Mouse (Mus musculus): Measurements from ENCODE around the gene Tnfrsf25. TPM values are rescaled to one million over a fixed set of nuclear protein-coding genes. Genes with fewer than 3 reads are reported as not detected.

Gene Tnfrsf25
- polyA plus RNA-seq (2015; fragmentation: Nextera tagmentation; extraction: Ambion mirVana), result 0.97 and 1.5 TPM in 2 replicates

DNA sequence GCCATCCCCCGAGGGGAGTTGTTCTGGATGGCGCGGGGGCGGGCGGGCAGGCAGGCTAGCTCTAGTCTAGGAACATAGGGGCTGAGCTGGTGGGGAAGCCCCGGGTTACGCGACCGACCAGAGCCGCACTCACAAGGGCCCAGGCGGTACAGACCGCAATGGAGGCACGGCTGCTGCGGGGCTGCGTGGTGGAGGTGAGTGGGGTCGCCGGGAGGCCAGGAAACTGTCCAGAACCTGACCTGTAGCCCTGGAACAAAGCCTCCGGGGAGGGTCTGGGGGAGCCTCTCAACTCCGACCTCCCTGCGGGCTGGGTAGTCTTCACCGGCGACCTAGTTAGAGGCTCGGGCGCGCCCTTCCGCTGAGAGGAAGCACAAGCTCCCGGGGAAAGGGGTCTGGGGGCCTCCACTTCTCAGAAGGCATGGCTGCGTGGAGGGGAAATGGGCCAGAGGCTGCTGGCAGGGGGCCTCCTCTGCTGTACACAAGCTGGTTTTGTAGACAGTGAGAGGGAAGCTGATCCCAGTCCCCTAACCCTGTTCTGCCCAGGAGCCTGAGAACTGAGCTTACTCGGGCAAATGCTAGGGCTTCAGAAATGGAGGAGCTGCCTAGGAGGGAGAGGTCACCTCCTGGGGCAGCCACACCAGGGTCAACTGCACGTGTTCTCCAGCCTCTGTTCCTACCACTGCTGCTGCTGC is at the start of gene Tnfrsf25:
Gene Tnfrsf25, plus strand, starts transcription at position 14 of the 692 bp plus-strand sequence.
- Histone ChIP-seq H3K4me2 (ENCODE audit: low read length) (no peak within 1 kb of the TSS), H3K9ac (replicated peaks; ENCODE audit: low read depth, low read length) (0 out of 2 replicates have a peak within 1 kb of the TSS, but pooled peaks have one; percentile 17)
- no peak for ATAC-seq

DNA sequence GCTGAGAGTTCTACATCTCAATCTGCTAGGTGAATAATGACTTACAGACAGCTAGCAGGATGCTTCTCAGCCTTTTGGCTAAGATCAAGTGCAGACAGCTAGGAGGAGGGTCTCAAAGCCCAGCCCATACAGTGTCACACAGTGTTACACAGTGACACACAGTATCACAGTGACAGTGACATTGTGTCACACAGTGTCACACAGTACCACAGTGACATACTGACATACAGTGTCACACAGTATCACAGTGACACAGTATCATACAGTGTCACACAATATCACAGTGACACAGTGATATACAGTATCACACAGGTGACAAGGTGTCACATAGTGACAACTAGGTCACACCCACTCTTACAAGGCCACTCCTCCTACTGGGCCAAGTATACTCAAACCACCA is 48.5 kb upstream of the Tnfrsf25 start:
- Histone ChIP-seq H3K27ac (ENCODE audit: low read length) (no peak overlapping the region), H3K4me1 (replicated peaks; ENCODE audit: control insufficient read depth, insufficient read depth, low read length) (no peaks in the 10 kb centered on the region), H3K9ac (replicated peaks; ENCODE audit: low read depth, low read length) (no peak overlapping the region), H3K4me3 (replicated peaks; ENCODE audit: low read length) (no peak overlapping the region), H3K27me3 (replicated peaks; ENCODE audit: control insufficient read depth, insufficient read depth, low read length) (no peaks in the 10 kb centered on the region), H3K36me3 (ENCODE audit: control insufficient read depth, insufficient read depth) (no peaks in the 10 kb centered on the region), H3K9me3 (ENCODE audit: control insufficient read depth, low read length) (no peaks in the 10 kb centered on the region), H3K4me2 (ENCODE audit: low read length) (no peak overlapping the region)
- no peak for ATAC-seq

More for the DNA sequence above, at the start of gene Tnfrsf25:
- Histone ChIP-seq H3K4me1 (replicated peaks; ENCODE audit: control insufficient read depth, insufficient read depth, low read length) (peaks cover 14% of the 10 kb centered on the region), H3K4me3 (replicated peaks; ENCODE audit: low read length) (no peak within 1 kb of the TSS), H3K36me3 (ENCODE audit: control insufficient read depth, insufficient read depth) (no peaks in the 10 kb centered on the region), H3K27ac (ENCODE audit: low read length) (no peak within 1 kb of the TSS), H3K9me3 (ENCODE audit: control insufficient read depth, low read length) (no peaks in the 10 kb centered on the region), H3K27me3 (replicated peaks; ENCODE audit: control insufficient read depth, insufficient read depth, low read length) (peaks cover 59% of the 10 kb centered on the region)
- 3% methylated on average over 30 of the region's 30 CpGs for WGBS

DNA sequence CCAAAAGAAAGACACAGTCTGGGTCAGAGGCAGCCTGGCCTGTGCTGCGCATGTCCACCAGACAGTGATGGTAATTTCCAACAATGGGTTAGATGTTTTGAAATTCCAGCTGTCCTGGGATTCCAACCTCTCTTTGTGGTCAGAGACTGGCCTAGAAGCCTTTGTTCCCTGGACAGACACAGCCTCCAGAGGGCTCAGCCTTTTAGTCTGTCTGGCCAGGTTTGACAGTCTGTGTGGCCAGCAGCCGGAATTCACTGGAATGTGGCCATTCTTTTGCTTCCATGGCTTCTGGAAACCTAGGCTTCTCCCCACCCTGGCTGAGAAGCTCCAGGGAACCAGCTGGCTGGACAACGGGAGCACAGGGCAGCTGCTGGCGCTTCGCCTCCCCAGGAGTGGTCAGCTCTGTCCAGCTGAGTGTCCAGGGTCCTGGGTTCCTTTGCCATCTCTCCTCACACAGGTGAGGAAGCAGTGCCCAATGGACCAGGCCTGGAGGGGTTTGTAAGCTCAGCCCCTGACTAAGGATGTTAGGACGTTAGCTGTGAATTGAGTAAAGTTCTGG is 47.5 kb upstream of the Tnfrsf25 start:
- no peaks in the 10 kb centered on the region for H3K36me3 ChIP-seq (ENCODE audit: control insufficient read depth, insufficient read depth)
- ATAC-seq, result no peak
- WGBS, result 76% methylated on average over 6 of the region's 6 CpGs
- H3K4me3 ChIP-seq (replicated peaks; ENCODE audit: low read length), result no peak overlapping the region
- no peaks in the 10 kb centered on the region; the same call in 1 of the 2 replicates for H3K4me1 ChIP-seq (replicated peaks; ENCODE audit: control insufficient read depth, insufficient read depth, low read length)
- no peak overlapping the region for H3K9ac ChIP-seq (replicated peaks; ENCODE audit: low read depth, low read length)
- H3K27ac ChIP-seq (ENCODE audit: low read length), result no peak overlapping the region
- H3K4me2 ChIP-seq (ENCODE audit: low read length), result no peak overlapping the region
- H3K9me3 ChIP-seq (ENCODE audit: control insufficient read depth, low read length), result no peaks in the 10 kb centered on the region
- H3K27me3 ChIP-seq (replicated peaks; ENCODE audit: control insufficient read depth, insufficient read depth, low read length), result no peaks in the 10 kb centered on the region

DNA sequence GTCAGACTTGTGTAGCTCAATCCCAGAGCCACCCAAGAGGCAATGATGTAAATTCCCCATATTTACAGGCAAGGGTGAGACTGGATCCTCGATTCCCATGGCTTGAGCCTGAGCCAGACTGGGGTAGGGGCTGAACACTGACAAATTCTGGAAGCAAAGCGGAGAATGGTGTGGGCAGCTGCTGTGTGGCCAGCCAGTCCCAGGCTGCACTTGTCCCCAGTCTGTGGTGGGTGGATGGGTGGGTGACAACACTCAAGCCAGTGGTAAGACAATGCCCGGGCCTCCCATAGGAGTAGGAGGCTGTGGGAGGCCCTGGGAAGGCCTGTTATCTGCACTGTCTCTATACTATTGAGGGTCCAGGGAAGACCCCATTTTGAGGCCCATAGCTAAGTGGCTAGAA is 46.5 kb upstream of the Tnfrsf25 start:
- no peak for ATAC-seq
- H3K9ac ChIP-seq (replicated peaks; ENCODE audit: low read depth, low read length), result no peak overlapping the region
- H3K36me3 ChIP-seq (ENCODE audit: control insufficient read depth, insufficient read depth), result no peaks in the 10 kb centered on the region
- 82% methylated on average over 3 of the region's 3 CpGs for WGBS
- no peak overlapping the region for H3K4me3 ChIP-seq (replicated peaks; ENCODE audit: low read length)
- no peaks in the 10 kb centered on the region; the same call in 1 of the 2 replicates for H3K4me1 ChIP-seq (replicated peaks; ENCODE audit: control insufficient read depth, insufficient read depth, low read length)
- no peaks in the 10 kb centered on the region for H3K27me3 ChIP-seq (replicated peaks; ENCODE audit: control insufficient read depth, insufficient read depth, low read length)
- no peaks in the 10 kb centered on the region for H3K9me3 ChIP-seq (ENCODE audit: control insufficient read depth, low read length)
- no peak overlapping the region for H3K27ac ChIP-seq (ENCODE audit: low read length)
- H3K4me2 ChIP-seq (ENCODE audit: low read length), result no peak overlapping the region

DNA sequence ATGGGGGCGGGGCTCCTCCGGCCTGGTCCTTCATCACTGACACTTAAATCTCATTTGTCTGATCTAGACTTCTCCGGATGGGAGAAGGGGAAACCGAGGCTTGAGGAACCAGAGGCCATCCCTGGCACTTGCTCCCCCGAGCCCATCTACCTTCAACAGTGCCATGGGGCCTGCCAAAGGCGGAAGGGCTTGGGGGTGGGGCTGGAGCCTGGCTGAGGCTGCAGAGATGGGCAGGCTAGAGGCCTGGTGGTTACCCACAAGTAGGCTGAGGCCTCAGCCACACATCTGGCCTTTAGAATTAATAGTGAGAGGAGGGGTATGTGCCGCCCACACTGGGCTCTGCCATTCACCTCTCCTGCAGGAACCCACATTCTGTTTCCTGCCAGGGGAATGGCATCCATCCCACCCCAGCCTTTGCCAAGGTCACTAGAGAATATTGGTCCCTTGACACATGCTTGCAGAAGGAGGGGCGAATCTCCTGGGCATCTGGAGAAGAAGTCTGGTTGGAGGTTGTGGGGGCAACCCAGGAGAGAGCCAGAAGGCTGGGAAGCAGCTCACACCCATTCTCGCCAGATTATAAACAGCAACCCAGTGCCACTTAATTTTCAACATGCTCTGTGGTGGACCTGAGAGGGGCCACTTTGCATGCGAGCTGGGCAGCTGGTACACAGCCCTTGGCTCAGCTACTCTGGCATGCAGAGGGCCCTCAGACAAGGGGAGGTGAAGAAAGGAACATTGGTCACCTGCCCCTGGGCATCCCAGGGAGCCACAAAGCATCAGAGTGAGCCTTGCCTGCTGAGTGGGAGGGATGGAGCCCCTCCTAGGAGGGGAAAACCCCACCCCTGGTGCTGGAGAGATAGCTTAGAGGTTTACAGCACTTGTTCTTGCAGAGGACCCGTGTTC is 45.0 kb upstream of the Tnfrsf25 start:
- ATAC-seq, result no peak
- no peaks in the 10 kb centered on the region for H3K27me3 ChIP-seq (replicated peaks; ENCODE audit: control insufficient read depth, insufficient read depth, low read length)

DNA sequence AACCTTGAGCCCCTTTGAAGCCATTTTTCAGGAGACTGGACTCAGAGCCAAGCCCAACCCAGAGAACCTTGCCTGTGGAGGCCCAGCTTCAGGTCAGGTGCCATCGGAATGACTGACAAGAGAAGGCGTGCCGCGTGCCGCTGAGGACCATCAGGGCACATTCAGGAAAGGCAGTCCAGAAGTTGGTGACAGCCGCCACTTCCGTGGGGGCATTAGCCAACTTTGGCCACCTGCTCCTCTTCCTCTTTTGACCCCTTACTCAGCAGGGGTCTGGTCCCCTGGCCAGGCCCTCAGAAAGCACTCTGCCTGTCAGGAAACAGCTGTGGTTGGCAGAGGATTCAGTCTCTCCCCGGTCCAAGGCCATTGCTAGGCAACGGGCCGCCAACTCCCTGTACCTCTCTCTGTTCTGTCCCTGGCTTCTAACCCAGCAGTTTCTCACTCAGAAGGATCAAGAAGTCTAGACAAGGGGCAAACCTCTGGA is 43.6 kb upstream of the Tnfrsf25 start, which contains the start of gene Plekhg5:
Gene Plekhg5, plus strand, starts transcription at position 378 of the 481 bp plus-strand sequence.
- no peak within 1 kb of the TSS for H3K4me2 ChIP-seq (ENCODE audit: low read length)
- no peaks in the 10 kb centered on the region for H3K9me3 ChIP-seq (ENCODE audit: control insufficient read depth, low read length)
- 61% methylated on average over 10 of the region's 10 CpGs for whole genome bisulfite sequencing
- no peak for ATAC-seq
- H3K4me3 ChIP-seq (replicated peaks; ENCODE audit: low read length), result no peak within 1 kb of the TSS
- H3K27ac ChIP-seq (ENCODE audit: low read length), result no peak within 1 kb of the TSS
- no peaks in the 10 kb centered on the region for H3K36me3 ChIP-seq (ENCODE audit: control insufficient read depth, insufficient read depth)
- no peaks in the 10 kb centered on the region; the same call in 1 of the 2 replicates for H3K4me1 ChIP-seq (replicated peaks; ENCODE audit: control insufficient read depth, insufficient read depth, low read length)
- H3K27me3 ChIP-seq (replicated peaks; ENCODE audit: control insufficient read depth, insufficient read depth, low read length), result no peaks in the 10 kb centered on the region
- H3K9ac ChIP-seq (replicated peaks; ENCODE audit: low read depth, low read length), result no peak within 1 kb of the TSS

More for the DNA sequence above, 45.0 kb upstream of the Tnfrsf25 start:
- Histone ChIP-seq H3K4me2 (ENCODE audit: low read length) (no peak overlapping the region), H3K4me3 (replicated peaks; ENCODE audit: low read length) (no peak overlapping the region), H3K27ac (ENCODE audit: low read length) (no peak overlapping the region), H3K36me3 (ENCODE audit: control insufficient read depth, insufficient read depth) (no peaks in the 10 kb centered on the region), H3K4me1 (replicated peaks; ENCODE audit: control insufficient read depth, insufficient read depth, low read length) (no peaks in the 10 kb centered on the region; the same call in 1 of the 2 replicates), H3K9ac (replicated peaks; ENCODE audit: low read depth, low read length) (no peak overlapping the region), H3K9me3 (ENCODE audit: control insufficient read depth, low read length) (no peaks in the 10 kb centered on the region)
- WGBS, result 75% methylated on average over 11 of the region's 11 CpGs

DNA sequence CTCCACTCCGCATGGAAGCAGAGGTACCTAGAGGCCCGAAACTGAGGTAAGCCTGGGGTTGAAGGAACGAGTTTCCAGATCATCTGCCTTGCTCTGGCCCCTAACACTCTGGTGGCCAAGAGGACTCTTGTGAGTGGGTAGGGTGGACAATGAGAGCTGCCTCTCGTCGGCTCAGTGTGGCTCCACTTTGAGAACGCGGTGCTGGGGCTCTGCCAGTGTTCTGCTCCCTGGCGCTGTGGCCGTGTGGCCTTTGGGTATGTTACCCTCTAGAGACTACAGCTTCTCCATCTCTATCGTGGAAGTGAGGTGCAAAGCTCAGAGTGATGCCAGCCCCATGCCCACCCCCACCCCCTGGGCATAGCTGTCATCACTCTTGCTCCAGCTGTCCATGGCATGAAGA is 43.1 kb upstream of the Tnfrsf25 start:
- ATAC-seq, result no peak
- H3K4me2 ChIP-seq (ENCODE audit: low read length), result no peak overlapping the region
- WGBS, result 64% methylated on average over 10 of the region's 10 CpGs
- H3K27ac ChIP-seq (ENCODE audit: low read length), result no peak overlapping the region
- no peaks in the 10 kb centered on the region for H3K9me3 ChIP-seq (ENCODE audit: control insufficient read depth, low read length)
- no peak overlapping the region for H3K4me3 ChIP-seq (replicated peaks; ENCODE audit: low read length)
- H3K9ac ChIP-seq (replicated peaks; ENCODE audit: low read depth, low read length), result no peak overlapping the region
- no peaks in the 10 kb centered on the region for H3K27me3 ChIP-seq (replicated peaks; ENCODE audit: control insufficient read depth, insufficient read depth, low read length)
- no peaks in the 10 kb centered on the region for H3K36me3 ChIP-seq (ENCODE audit: control insufficient read depth, insufficient read depth)
- no peaks in the 10 kb centered on the region; the same call in 1 of the 2 replicates for H3K4me1 ChIP-seq (replicated peaks; ENCODE audit: control insufficient read depth, insufficient read depth, low read length)

DNA sequence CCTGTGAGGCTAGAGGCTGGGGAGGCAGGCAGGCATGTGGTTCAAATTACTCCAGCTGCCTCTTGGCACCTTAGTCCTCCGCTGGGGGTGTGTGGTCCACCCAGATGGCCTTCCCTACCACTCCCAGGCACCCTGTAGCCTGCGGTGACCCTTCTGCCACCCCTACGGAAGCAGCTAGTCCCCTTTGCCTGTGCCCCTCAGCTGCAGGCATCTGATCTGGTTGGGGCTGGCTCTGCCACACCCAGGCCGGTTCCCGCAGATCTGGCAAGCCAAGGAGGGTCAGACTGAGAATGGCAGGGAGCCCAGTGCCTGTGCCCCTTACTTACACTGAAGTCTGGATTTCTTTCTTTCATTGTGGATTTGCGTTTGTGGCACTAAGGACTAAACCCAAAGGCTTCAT is 42.0 kb upstream of the Tnfrsf25 start:
- WGBS, result 87% methylated on average over 6 of the region's 6 CpGs
- H3K27me3 ChIP-seq (replicated peaks; ENCODE audit: control insufficient read depth, insufficient read depth, low read length), result no peaks in the 10 kb centered on the region
- H3K36me3 ChIP-seq (ENCODE audit: control insufficient read depth, insufficient read depth), result no peaks in the 10 kb centered on the region
- ATAC-seq, result no peak
- no peak overlapping the region for H3K4me3 ChIP-seq (replicated peaks; ENCODE audit: low read length)
- no peak overlapping the region for H3K27ac ChIP-seq (ENCODE audit: low read length)
- no peaks in the 10 kb centered on the region; the same call in 1 of the 2 replicates for H3K4me1 ChIP-seq (replicated peaks; ENCODE audit: control insufficient read depth, insufficient read depth, low read length)
- no peak overlapping the region for H3K4me2 ChIP-seq (ENCODE audit: low read length)
- no peak overlapping the region for H3K9ac ChIP-seq (replicated peaks; ENCODE audit: low read depth, low read length)
- no peaks in the 10 kb centered on the region for H3K9me3 ChIP-seq (ENCODE audit: control insufficient read depth, low read length)

DNA sequence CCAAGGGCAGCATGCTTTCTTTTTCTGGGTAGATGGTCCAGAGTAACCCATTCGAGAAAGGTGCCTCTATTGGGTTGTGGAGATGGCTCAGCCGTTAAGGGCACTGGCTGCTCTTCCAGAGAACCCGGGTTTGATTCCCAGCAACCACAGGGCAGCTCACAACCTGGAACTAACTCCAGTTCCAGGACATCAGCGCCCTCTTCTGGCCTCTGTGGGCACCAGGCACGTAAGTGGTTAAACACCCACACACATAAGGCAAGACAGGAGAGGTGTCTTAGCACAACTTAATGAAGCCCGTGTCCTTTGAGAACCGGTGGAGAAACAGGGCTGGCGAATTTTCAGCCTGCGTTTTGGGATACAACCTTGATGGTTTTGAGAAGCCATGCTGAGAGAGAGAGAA is 41.2 kb upstream of the Tnfrsf25 start:
- no peaks in the 10 kb centered on the region; the same call in 1 of the 2 replicates for H3K4me1 ChIP-seq (replicated peaks; ENCODE audit: control insufficient read depth, insufficient read depth, low read length)
- H3K4me3 ChIP-seq (replicated peaks; ENCODE audit: low read length), result no peak overlapping the region
- ATAC-seq, result no peak
- no peak overlapping the region for H3K27ac ChIP-seq (ENCODE audit: low read length)
- WGBS, result 85% methylated on average over 9 of the region's 9 CpGs
- no peaks in the 10 kb centered on the region for H3K27me3 ChIP-seq (replicated peaks; ENCODE audit: control insufficient read depth, insufficient read depth, low read length)
- no peaks in the 10 kb centered on the region for H3K36me3 ChIP-seq (ENCODE audit: control insufficient read depth, insufficient read depth)
- no peak overlapping the region for H3K4me2 ChIP-seq (ENCODE audit: low read length)
- no peaks in the 10 kb centered on the region for H3K9me3 ChIP-seq (ENCODE audit: control insufficient read depth, low read length)
- H3K9ac ChIP-seq (replicated peaks; ENCODE audit: low read depth, low read length), result no peak overlapping the region

All from forebrain, embryonic 16.5 days (tissue).